Mouse (Mus musculus): ENCODE data around the gene Slc5a3. TPM values are rescaled to one million over a fixed set of nuclear protein-coding genes. Genes with fewer than 3 reads are reported as not detected.

The Slc5a3 gene
- polyA plus RNA-seq, 1 experiment from 2014 or later: 12.4 TPM

DNA sequence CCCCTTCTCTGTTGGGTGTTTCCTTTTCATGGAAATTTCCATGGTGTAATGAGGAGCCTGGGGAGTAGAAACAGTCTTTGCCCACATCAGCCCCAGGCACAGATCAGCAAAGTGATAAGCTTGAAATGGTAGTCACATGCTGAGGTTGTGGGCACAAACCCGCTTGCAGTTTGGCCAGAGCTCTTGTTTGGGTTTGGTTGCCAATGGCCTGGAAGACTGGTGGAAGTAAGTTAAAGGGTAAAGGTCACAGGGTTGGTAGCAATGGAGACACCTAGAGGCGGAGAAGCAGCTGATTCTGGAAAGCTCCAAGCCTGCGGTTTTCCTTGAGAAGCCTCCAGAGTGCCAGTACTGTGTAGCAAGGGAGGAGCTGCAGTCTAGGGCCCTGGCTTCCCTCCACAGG is 47.5 kb downstream of the Slc5a3 start:
- 80% methylated on average over 3 of the region's 3 CpGs for WGBS

DNA sequence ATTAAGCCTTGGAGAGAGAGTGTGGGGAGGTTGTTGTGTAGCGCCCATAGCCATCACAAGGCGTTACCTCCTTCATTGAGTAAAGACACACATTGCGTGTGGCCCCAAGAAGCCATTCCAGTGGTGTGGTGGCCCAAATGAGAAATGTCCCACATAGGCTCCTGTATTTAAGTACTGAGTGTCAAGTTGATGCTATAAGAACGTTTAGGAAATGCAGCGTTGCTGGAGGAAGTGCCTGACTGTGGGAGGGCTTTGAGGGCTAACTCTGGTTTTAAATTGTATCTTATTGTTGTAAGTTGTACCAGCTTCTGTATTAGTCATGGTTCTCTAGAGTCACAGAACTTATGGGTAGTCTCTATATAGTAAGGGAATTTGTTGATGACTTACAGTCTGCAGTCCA is 49.2 kb downstream of the Slc5a3 start:
- H3K4me3 ChIP-seq: no peak overlapping the region

More for the DNA sequence above, 47.5 kb downstream of the Slc5a3 start:
- Histone ChIP-seq H3K4me3 (no peak overlapping the region), H3K9ac (replicated peaks) (no peak overlapping the region), H3K27ac (replicated peaks) (no peak overlapping the region), H3K4me2 (replicated peaks) (no peak overlapping the region), H3K36me3 (no peaks in the 10 kb centered on the region), H3K27me3 (no peaks in the 10 kb centered on the region), H3K4me1 (no peaks in the 10 kb centered on the region), H3K9me3 (no peaks in the 10 kb centered on the region)
- no peak for ATAC-seq (replicated peaks)

DNA sequence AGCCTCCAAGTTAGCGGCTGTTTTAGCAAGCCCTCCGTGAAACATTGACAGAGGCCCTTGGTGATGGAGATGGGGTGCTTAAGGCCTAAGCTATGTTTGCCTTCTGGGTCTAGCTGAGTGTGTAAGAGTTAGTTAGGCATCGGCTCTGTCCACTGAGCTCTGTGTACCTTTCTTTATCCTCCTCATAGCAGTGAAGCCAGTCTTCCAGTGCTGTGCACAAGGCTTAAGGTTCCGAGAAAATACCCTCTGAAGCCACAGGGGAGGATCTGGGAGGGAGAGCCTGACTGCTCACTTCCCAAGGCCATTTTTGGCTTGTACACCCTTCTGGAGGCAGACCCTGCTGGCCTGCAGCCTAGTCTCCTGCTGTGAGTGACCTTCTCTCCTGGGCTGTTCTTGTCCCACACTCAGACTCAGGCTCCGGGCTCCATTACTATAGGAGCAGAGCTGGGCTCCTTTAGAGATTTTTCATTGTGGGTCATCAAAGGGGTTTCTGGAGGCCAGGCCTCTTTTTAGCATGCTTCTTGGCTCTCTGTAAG is 56.7 kb downstream of the Slc5a3 start:
- H3K4me2 ChIP-seq (replicated peaks): no peak overlapping the region
- no peak overlapping the region for H3K9ac ChIP-seq (replicated peaks)
- H3K36me3 ChIP-seq: no peaks in the 10 kb centered on the region
- peaks cover 22% of the 10 kb centered on the region for H3K4me1 ChIP-seq
- ATAC-seq (replicated peaks): no peak
- 67% methylated on average over 5 of the region's 5 CpGs for WGBS
- peak overlapping the region; percentile 77 for H3K27ac ChIP-seq (replicated peaks)
- no peaks in the 10 kb centered on the region for H3K9me3 ChIP-seq
- no peak overlapping the region for H3K4me3 ChIP-seq
- H3K27me3 ChIP-seq: no peaks in the 10 kb centered on the region

More for the DNA sequence above, 49.2 kb downstream of the Slc5a3 start:
- H3K27me3 ChIP-seq: no peaks in the 10 kb centered on the region
- H3K9me3 ChIP-seq: no peaks in the 10 kb centered on the region
- H3K4me2 ChIP-seq (replicated peaks): no peak overlapping the region
- H3K36me3 ChIP-seq: no peaks in the 10 kb centered on the region
- no peak overlapping the region for H3K27ac ChIP-seq (replicated peaks)
- WGBS: 93% methylated on average over 5 of the region's 5 CpGs
- no peak for ATAC-seq (replicated peaks)
- H3K9ac ChIP-seq (replicated peaks): no peak overlapping the region
- no peaks in the 10 kb centered on the region for H3K4me1 ChIP-seq

DNA sequence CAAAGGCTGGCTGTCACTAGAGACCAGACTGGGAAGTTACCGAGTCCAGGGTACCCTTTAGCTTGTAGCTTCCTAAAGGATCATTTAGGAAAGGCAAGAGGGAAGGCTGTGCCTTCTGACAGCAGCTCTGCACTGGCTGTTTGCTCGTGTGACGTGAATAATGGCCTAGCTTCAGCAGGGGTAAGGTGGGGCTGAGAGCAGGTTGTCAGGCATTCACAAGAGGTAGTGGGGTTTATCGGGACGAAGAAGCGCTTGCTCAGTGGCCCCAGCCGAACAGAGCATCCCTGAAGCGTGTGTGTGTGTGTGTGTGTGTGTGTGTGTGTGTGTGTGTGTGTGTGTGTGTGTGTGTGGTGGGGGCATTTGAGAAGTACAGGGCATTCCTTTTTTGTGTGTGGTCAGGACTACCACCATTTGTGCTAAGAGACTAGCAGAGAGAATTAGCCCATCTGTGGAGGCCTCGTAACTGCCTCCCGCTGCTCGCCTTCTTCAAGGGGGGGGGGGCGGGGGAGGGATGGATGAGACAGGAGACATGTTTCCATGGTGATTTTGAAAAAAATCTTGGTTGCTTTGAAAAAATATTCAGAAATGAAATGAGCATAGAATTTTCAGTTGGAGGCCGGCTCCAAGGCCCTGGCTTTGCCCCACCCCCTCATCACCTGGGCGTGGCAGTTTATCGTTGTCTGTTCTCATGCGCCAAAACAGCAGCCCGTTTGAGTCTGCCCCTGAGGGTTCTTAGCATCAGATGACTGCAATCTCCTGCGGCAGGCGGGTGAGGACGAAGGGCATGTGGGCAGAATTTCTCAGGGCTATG is 57.7 kb downstream of the Slc5a3 start:
- 32% methylated on average over 19 of the region's 20 CpGs for WGBS
- peak overlapping the region; percentile 77 for H3K27ac ChIP-seq (replicated peaks)
- no peaks in the 10 kb centered on the region for H3K27me3 ChIP-seq
- H3K9me3 ChIP-seq: no peaks in the 10 kb centered on the region
- peak overlapping the region; percentile 13; the same call in 1 of the 2 replicates for H3K4me3 ChIP-seq
- H3K4me2 ChIP-seq (replicated peaks): peak overlapping the region; percentile 30
- no peaks in the 10 kb centered on the region for H3K36me3 ChIP-seq
- H3K4me1 ChIP-seq: peaks cover 23% of the 10 kb centered on the region
- peak; percentile 66 for ATAC-seq (replicated peaks)
- 0 out of 2 replicates have a peak overlapping the region, but pooled peaks have one; percentile 5 for H3K9ac ChIP-seq (replicated peaks)

DNA sequence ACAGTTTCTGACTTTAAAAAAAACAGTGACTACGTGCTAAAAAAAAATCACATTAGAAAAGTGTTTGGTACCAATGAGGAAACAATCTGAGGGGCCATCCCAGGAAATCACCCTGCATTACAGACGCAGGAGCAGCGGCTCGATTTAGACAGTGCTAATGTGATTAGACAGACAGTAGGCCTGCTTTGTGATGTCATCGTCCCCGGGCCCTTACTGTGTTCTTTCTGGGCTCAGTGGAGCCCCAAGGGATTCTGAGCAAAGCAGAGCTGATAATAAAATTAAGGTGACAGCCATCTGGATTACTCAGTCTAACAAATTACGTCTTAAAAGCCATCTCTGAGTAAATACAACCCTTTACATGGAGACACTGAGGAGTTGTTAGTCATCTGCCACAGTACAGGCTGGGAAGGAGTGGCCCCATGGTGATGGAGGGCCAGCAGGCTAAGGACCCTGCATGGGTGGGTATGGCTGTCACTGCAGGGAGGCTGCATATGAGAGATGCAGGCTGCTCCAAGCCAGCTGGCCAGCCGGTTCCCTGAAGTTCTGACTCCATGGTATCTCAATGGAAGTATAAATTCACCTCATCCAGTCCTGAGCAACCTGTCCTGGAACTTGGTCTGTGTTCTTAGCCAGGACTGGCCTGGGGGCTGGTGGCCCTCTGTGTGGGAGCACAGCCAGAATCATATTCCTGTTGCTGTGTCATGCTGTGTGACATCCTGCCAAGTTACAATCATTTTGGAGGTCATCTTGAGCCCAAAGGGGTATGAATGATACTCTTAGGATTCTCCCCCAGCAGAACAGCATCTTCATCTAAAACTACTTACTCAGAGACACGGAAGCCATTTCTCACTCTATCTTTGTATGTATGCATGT is 59.5 kb downstream of the Slc5a3 start:
- no peaks in the 10 kb centered on the region for H3K9me3 ChIP-seq
- H3K4me1 ChIP-seq: peaks cover 29% of the 10 kb centered on the region
- no peak for ATAC-seq (replicated peaks)
- no peak overlapping the region for H3K27ac ChIP-seq (replicated peaks)
- no peak overlapping the region for H3K4me3 ChIP-seq
- 66% methylated on average over 9 of the region's 9 CpGs for WGBS
- H3K9ac ChIP-seq (replicated peaks): no peak overlapping the region
- no peaks in the 10 kb centered on the region for H3K27me3 ChIP-seq
- no peaks in the 10 kb centered on the region for H3K36me3 ChIP-seq
- H3K4me2 ChIP-seq (replicated peaks): no peak overlapping the region

DNA sequence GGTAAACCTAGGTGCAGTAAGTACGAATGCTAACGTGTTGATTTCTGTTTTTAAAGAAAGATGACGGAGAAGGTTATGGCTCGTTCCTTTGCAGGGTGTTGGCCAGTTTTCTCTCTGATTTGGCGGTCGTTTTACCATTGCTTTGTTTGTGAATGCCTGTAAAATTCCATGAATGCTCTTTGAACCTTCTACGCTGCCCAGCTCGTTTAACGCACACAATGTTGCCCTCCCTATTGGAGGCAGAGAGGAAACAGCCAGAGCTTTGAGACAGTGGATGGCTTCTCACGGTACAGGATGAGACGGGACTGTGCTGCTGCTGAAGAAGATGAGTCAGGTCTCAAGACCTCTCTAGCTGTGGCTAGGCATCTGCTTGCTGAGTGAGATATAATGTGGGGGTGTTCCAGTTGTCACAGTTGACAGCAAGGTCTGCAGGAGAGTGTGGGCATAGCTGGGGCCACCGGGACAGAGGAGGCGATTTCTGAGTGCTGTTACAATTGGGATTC is 60.9 kb downstream of the Slc5a3 start:
- no peak for ATAC-seq (replicated peaks)
- peaks cover 29% of the 10 kb centered on the region for H3K4me1 ChIP-seq
- no peak overlapping the region for H3K4me2 ChIP-seq (replicated peaks)
- no peaks in the 10 kb centered on the region for H3K27me3 ChIP-seq
- H3K9me3 ChIP-seq: no peaks in the 10 kb centered on the region
- H3K36me3 ChIP-seq: no peaks in the 10 kb centered on the region
- no peak overlapping the region for H3K4me3 ChIP-seq
- 62% methylated on average over 13 of the region's 13 CpGs for WGBS
- H3K9ac ChIP-seq (replicated peaks): no peak overlapping the region
- no peak overlapping the region for H3K27ac ChIP-seq (replicated peaks)

DNA sequence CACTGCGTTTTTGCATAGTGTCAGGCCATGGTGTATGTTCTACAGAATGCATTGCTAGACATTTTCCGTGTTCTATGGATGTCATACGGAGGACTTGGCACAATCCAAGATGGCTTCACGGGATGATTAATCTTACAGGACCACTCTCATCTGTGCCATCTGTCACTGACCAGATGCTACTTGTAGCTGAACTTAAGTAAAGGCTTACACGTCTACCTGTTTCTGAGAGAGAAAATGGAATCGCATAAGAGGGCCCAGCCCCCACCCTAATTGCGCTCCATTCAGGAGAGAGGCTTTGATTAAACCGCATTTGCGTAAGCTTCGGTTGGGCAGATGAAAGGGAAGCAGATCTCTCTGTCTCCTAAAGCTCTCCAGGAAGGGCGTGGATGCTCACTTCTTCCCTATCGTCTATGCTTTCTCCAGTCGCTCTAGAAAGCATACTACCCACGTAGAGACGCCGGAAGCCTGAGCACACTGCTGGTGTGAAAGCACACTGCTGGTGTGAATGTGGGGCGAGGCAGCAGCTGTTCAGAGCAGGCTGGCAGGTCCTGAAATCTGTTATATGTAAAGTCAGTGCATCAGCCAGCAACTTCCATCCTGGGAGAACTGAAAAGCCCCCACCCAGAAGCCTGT is 62.9 kb downstream of the Slc5a3 start:
- H3K4me2 ChIP-seq (replicated peaks): no peak overlapping the region
- H3K9ac ChIP-seq (replicated peaks): no peak overlapping the region
- no peaks in the 10 kb centered on the region for H3K27me3 ChIP-seq
- no peaks in the 10 kb centered on the region for H3K9me3 ChIP-seq
- H3K4me3 ChIP-seq: no peak overlapping the region
- WGBS: 49% methylated on average over 17 of the region's 17 CpGs
- H3K4me1 ChIP-seq: peaks cover 16% of the 10 kb centered on the region
- H3K27ac ChIP-seq (replicated peaks): peak overlapping the region; percentile 16
- ATAC-seq (replicated peaks): peak; percentile 44; the same call in 1 of the 2 replicates
- H3K36me3 ChIP-seq: no peaks in the 10 kb centered on the region

DNA sequence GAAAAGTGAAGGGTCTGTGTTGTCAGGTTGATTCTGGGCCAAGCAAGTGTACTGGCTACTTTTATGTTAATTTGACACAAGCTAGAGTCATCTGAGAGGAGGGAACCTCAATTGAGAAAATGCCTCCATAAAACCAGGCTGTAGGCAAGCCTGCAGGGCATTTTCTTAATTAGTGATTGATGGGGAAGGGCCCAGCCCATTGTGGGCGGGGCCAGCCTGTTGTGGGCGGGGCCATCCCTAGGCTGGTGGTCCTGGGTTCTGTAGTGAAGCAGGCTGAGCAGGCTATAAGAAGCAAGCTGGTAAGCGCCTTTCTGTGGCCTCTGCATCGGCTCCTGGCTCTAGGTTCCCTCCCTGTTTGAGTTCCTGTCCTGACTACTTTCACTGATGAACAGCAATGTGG is 69.1 kb downstream of the Slc5a3 start:
- ATAC-seq (replicated peaks): no peak
- Histone ChIP-seq H3K9me3 (no peaks in the 10 kb centered on the region), H3K4me2 (replicated peaks) (no peak overlapping the region), H3K4me1 (no peaks in the 10 kb centered on the region), H3K9ac (replicated peaks) (no peak overlapping the region), H3K36me3 (no peaks in the 10 kb centered on the region), H3K27ac (replicated peaks) (no peak overlapping the region), H3K27me3 (no peaks in the 10 kb centered on the region), H3K4me3 (no peak overlapping the region)
- WGBS: 58% methylated on average over 4 of the region's 4 CpGs

DNA sequence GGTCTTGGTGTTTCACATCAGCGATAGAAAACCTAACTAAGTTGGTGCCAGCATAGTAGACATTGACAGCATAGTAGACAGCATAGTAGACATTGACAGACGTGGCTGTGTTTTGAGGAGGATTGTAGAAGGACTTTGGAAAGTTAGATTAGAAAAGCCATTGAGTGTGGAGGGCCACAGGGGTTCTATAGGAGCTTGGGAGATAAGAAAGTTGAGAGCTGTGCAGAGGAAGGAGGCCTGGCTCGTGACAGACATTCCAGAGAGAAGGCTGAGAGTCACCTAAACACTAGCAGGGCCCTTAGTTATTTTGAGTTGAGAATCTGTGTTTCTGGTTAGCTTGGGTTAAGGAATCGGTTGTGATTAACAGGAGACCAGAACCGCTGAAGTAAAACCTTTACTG is 69.5 kb downstream of the Slc5a3 start:
- no peak overlapping the region for H3K4me3 ChIP-seq
- WGBS: 92% methylated on average over 5 of the region's 5 CpGs
- no peak overlapping the region for H3K9ac ChIP-seq (replicated peaks)
- no peaks in the 10 kb centered on the region for H3K9me3 ChIP-seq
- H3K36me3 ChIP-seq: no peaks in the 10 kb centered on the region
- no peak for ATAC-seq (replicated peaks)
- no peaks in the 10 kb centered on the region for H3K4me1 ChIP-seq
- no peaks in the 10 kb centered on the region for H3K27me3 ChIP-seq
- H3K4me2 ChIP-seq (replicated peaks): no peak overlapping the region
- H3K27ac ChIP-seq (replicated peaks): no peak overlapping the region

DNA sequence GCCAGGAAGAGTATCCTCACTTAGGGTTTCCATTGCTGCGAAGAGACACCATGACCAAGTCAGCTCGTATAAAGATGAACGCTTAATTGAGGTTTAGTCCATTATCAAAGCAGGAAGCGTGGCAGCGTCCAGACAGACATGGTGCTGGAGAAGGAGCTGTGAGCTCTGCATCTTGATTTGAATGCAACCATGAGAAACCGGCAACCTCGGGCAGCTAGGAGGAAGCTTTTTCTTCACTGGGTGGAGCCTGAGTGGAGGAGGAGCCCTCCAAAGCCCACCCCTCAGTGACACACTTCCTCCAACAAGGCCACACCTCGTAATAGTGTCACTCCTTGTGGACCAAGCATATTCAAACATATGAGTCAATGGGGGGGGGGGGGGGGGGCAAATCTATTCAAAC is 71.7 kb downstream of the Slc5a3 start:
- no peak for ATAC-seq (replicated peaks)
- Histone ChIP-seq H3K27ac (replicated peaks) (no peak overlapping the region), H3K4me3 (no peak overlapping the region), H3K36me3 (no peaks in the 10 kb centered on the region), H3K9ac (replicated peaks) (no peak overlapping the region), H3K4me2 (replicated peaks) (no peak overlapping the region), H3K4me1 (no peaks in the 10 kb centered on the region; the same call in 1 of the 2 replicates), H3K27me3 (no peaks in the 10 kb centered on the region), H3K9me3 (no peaks in the 10 kb centered on the region)
- 92% methylated on average over 8 of the region's 8 CpGs for WGBS

DNA sequence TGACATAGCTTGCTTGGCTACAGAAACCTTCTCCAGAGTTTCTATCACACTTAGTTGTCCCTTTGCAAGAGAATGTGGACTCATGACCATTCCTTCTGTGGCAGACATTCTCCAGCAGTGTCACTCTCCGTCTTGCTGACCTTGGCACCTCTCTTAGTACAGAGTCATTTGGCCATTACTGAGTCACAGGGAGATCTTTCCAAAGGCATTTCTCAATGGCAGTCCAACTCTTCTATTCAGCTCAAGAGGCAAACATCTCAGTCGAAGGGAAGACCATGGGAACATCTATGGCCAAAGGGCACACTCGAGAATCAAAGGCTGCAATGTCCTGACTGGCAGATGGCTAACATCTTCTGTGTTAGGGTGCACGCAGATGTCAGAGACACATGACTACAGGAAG is 74.4 kb downstream of the Slc5a3 start:
- H3K9me3 ChIP-seq: no peaks in the 10 kb centered on the region
- H3K36me3 ChIP-seq: no peaks in the 10 kb centered on the region
- no peak overlapping the region for H3K4me2 ChIP-seq (replicated peaks)
- no peaks in the 10 kb centered on the region for H3K27me3 ChIP-seq
- no peaks in the 10 kb centered on the region; the same call in 1 of the 2 replicates for H3K4me1 ChIP-seq
- no peak overlapping the region for H3K4me3 ChIP-seq
- no peak overlapping the region for H3K9ac ChIP-seq (replicated peaks)
- no peak for ATAC-seq (replicated peaks)
- WGBS: 91% methylated on average over 4 of the region's 4 CpGs
- H3K27ac ChIP-seq (replicated peaks): no peak overlapping the region
